Mouse (Mus musculus): ENCODE data around the gene Hnrnpll.
A peak's percentile ranks its signal among the peaks of the same experiment; 100 is the strongest.

DNA sequence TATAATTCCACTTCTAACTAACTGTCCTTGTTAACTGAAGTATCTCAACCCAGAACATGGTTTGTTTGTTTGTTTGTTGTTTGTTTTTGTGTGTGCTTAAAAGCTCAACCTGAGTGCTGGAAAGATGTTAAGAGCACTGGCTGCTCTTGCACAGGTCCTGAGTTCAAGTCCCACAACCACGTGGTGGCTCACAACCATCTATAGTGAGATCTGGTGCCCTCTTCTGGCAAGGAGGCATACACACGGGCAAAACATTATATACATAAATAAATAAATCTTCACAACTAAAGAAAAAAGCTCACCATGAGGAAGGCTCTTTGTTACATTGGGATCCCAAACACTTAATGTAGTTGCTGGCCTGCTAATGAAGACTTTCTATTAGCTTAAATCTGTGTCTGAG is 41.6 kb downstream of the Hnrnpll start:
- TF ChIP-seq CTCF (IDR thresholded peaks at IDR 0.05; ENCODE audit: low read depth, low read length) (peak; percentile 6), POLR2A (IDR thresholded peaks at IDR 0.05; ENCODE audit: insufficient read depth, low read length) (no peak)

Data from ES-Bruce4 (cell line).